Mouse (Mus musculus) lung, embryonic 14.5 days (tissue): ENCODE measurements around the gene Ttc7b. TPM values are rescaled to one million over a fixed set of nuclear protein-coding genes. Genes with fewer than 3 reads are reported as not detected.

Experiments
- ATAC-seq: fragments of 200-750 bp; cut with Nextera tagmentation; 2 replicates; pipeline ENCODE4 v1.8.0; 2017; ENCODE audit warnings: mild to moderate bottlenecking, moderate TSS enrichment, moderate library complexity; ENCODE audit not compliant: insufficient read depth
- DNase-seq: peaks from one replicate; pipeline ENCODE4 v3.0.0-alpha.2; 2015
- H3K27ac ChIP-seq: fragments of 300-500 bp; sonication (generic); 2 replicates; pipeline ENCODE4 v1.5.1; 2014; ENCODE audit warnings: low read depth, mild to moderate bottlenecking, moderate library complexity
- H3K27me3 ChIP-seq: fragments of 300-500 bp; sonication (generic); 2 replicates; pipeline ENCODE4 v1.6.1; 2014; ENCODE audit warnings: low read length, control low read depth; ENCODE audit not compliant: insufficient read depth
- H3K36me3 ChIP-seq: fragments of 300-500 bp; sonication (generic); 2 replicates; pipeline ENCODE4 v1.6.1; 2014; ENCODE audit warnings: control low read depth; ENCODE audit not compliant: insufficient read depth
- H3K4me1 ChIP-seq: fragments of 300-500 bp; sonication (generic); 2 replicates; pipeline ENCODE4 v1.6.1; 2014; ENCODE audit warnings: antibody characterized with exemption, control low read depth; ENCODE audit not compliant: insufficient read depth
- H3K4me2 ChIP-seq: fragments of 300-500 bp; sonication (generic); 2 replicates; pipeline ENCODE4 v1.6.1; 2014; ENCODE audit warnings: mild to moderate bottlenecking
- H3K4me3 ChIP-seq: fragments of 300-500 bp; sonication (generic); 2 replicates; pipeline ENCODE4 v1.5.1; 2014; ENCODE audit warnings: low read depth, low read length
- H3K9ac ChIP-seq: fragments of 300-500 bp; sonication (generic); 2 replicates; pipeline ENCODE4 v1.6.1; 2014
- H3K9me3 ChIP-seq: fragments of 300-500 bp; sonication (generic); 2 replicates; pipeline ENCODE4 v1.6.1; 2016; ENCODE audit warnings: low read depth, low read length, control low read depth
- CTCF ChIP-seq: IDR thresholded peaks from 2 replicates; pipeline ENCODE4 v1.5.1; 2016; ENCODE audit warnings: antibody characterized with exemption, low read depth
- WGBS: fragments of 180-500 bp; shearing (Covaris S2); extraction: QIAGEN DNeasy Blood & Tissue Kit; methylation state at CpG from one replicate; pipeline ENCODE4 v1.1.7; 2014; 5-methylcytosine and 5-hydroxymethylcytosine counted together
- polyA plus RNA-seq: library from polyadenylated mRNA; unstranded; fragments of >200 nt; fragmentation: Nextera tagmentation; extraction: Ambion mirVana; gene quantifications from 2 replicates; pipeline ENCODE4 v1.2.1, GENCODE M21; 2014

Gene Ttc7b
- polyA plus RNA-seq, 1 experiment from 2014 or later, result 8.1 TPM

DNA sequence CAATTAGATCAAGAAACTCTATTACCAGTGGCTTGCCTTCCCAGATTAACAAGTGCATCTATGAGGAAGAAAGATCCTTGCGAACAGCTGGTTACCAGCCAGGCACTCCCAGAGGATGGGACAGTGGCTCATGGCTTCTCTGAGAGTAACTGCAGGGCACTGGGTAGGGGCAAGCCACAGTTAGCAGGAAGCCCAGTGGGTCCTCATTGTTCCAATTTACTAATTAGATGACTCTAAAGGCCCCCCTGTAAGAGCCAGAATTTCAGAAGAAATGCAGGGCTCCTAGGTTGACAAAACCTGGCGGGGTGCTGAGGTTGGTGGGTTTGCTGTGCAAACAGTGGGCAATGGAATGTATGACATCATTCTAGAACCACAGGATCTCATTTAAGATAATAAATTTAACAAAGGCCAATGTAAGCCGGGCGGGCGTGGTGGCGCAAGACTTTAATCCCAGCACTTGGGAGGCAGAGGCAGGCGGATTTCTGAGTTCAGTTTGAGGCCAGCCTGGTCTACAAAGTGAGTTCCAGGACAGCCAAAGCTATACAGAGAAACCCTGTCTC, 179.6 kb downstream of the Ttc7b start:
- WGBS, result 87% methylated on average over 7 of the region's 7 CpGs
- DNase-seq, result no peak

DNA sequence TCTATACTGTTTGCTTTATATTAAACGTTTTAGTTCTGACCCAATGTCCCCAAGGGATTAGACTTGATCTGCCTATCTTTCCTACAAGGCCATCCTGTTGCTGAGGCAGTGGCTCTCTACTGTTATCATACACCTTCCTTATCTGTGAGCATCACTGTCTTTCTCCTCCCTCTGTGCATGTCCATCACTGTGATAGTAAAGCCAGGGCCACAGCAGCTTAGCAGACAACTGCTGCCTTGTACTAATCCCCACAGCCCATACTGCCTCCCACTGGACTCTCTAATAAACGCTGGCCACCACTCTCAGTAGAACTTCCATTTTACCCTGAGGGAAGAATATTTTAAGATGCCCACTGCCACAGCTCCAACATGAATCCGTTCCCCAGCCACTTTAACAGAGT, 182.6 kb downstream of the Ttc7b start:
- DNase-seq (peak; percentile 42), ATAC-seq (no peak)
- H3K4me2 ChIP-seq, result no peak overlapping the region
- H3K36me3 ChIP-seq, result 0 out of 2 replicates have a peak, but pooled peaks cover 7% of the 10 kb centered on the region
- H3K4me3 ChIP-seq, result no peak overlapping the region
- H3K27me3 ChIP-seq, result no peaks in the 10 kb centered on the region
- peak; percentile 49 for TF ChIP-seq CTCF
- 50% methylated on average over 3 of the region's 3 CpGs for WGBS
- H3K27ac ChIP-seq, result no peak overlapping the region
- H3K9me3 ChIP-seq, result no peaks in the 10 kb centered on the region
- no peaks in the 10 kb centered on the region for H3K4me1 ChIP-seq
- no peak overlapping the region for H3K9ac ChIP-seq

More for the DNA sequence above, 179.6 kb downstream of the Ttc7b start:
- Histone ChIP-seq H3K9me3 (no peaks in the 10 kb centered on the region), H3K9ac (no peak overlapping the region), H3K36me3 (peaks cover 15% of the 10 kb centered on the region; the same call in 1 of the 2 replicates), H3K4me1 (no peaks in the 10 kb centered on the region), H3K4me2 (no peak overlapping the region), H3K27me3 (no peaks in the 10 kb centered on the region), H3K4me3 (no peak overlapping the region), H3K27ac (no peak overlapping the region)
- TF ChIP-seq CTCF, result no peak
- ATAC-seq, result no peak

DNA sequence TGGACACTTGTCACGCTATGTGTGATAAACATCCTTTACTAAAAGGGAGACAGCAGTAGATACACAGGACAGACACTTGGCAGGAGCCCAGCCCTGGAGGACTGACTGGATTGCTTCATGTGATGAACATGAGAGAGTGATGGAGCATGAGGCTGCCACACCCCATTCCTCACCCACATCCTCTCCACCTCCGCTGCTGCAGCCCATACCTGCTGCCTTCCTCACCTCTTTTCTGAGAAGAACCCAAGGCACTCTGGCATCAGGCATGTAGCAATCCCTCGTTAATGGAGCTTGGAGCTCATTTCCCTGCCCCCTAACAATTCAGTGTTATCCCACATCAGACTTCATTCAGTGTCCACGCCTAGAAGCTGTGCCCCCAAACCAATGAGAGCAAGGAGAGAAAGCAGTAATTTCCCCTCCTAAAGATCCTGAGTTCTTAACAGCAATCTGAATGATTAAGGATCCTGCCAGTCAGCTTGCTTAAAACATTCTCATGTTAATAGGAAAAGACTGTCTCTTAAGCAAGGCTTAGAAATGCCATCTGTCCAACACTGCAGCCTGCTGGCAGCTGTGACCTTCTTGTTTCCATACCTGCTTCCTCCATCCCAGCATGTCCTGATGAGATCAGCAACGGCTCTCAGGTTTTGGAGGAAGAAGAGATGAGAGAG, 183.1 kb downstream of the Ttc7b start:
- H3K4me1 ChIP-seq, result no peaks in the 10 kb centered on the region
- ATAC-seq, result no peak

DNA sequence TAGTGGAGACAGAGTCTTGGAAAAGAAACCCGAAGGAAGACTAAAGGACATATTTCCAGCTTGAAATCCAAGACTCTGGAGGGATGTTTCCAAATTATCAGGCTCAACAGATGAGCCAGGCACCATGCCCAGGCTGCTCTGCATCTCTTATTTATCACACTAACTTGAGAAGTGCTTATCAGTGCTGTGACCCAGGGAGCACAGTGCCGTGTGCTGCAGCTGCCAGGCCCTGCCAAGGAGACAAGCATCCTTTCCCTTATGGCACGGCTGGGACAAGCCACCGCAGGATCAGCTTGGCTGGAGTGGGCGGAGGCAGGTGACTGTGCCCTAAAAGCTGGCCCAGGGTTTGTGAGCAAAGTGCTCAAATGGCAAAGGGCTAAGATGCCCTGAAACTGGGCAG, 184.4 kb downstream of the Ttc7b start:
- H3K36me3 ChIP-seq, result 0 out of 2 replicates have a peak, but pooled peaks cover 7% of the 10 kb centered on the region
- no peak overlapping the region for H3K4me3 ChIP-seq
- no peak overlapping the region for H3K9ac ChIP-seq
- ATAC-seq (no peak), DNase-seq (no peak)
- 55% methylated on average over 5 of the region's 5 CpGs for WGBS
- H3K4me1 ChIP-seq, result no peaks in the 10 kb centered on the region
- no peaks in the 10 kb centered on the region for H3K9me3 ChIP-seq
- no peak overlapping the region for H3K27ac ChIP-seq
- no peak for TF ChIP-seq CTCF
- no peak overlapping the region for H3K4me2 ChIP-seq
- no peaks in the 10 kb centered on the region for H3K27me3 ChIP-seq

More for the DNA sequence above, 183.1 kb downstream of the Ttc7b start:
- 0 out of 2 replicates have a peak, but pooled peaks cover 7% of the 10 kb centered on the region for H3K36me3 ChIP-seq
- DNase-seq, result peak; percentile 25
- H3K4me3 ChIP-seq, result no peak overlapping the region
- H3K27ac ChIP-seq, result no peak overlapping the region
- H3K27me3 ChIP-seq, result no peaks in the 10 kb centered on the region
- peak; percentile 56 for TF ChIP-seq CTCF
- no peak overlapping the region for H3K4me2 ChIP-seq
- H3K9ac ChIP-seq, result no peak overlapping the region
- H3K9me3 ChIP-seq, result no peaks in the 10 kb centered on the region
- 68% methylated on average over 5 of the region's 5 CpGs for whole genome bisulfite sequencing

DNA sequence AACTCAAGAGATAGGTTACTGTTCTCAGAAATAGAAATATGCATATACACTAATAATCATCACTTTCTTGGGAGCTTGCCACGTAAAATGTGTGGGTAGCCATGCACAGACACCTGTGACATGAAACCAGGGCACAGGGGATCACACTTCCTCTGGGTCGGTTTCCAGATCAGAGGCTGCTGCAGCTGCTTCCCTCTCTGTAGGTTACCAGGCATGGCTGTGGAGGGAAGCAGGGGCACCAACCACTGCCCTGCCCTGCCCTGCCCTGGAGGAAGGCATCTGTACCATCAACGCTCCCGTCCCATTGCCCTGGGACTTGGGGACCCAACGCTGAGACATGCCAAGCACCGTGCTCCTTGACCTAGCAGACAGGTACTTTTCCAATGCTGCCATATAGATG, 188.8 kb downstream of the Ttc7b start:
- Histone ChIP-seq H3K36me3 (peaks cover 15% of the 10 kb centered on the region; the same call in 1 of the 2 replicates), H3K9ac (no peak overlapping the region), H3K4me2 (no peak overlapping the region), H3K4me1 (no peaks in the 10 kb centered on the region), H3K27ac (no peak overlapping the region), H3K27me3 (no peaks in the 10 kb centered on the region), H3K4me3 (no peak overlapping the region), H3K9me3 (no peaks in the 10 kb centered on the region)
- WGBS, result 87% methylated on average over 6 of the region's 6 CpGs
- DNase-seq (no peak), ATAC-seq (no peak)
- no peak for TF ChIP-seq CTCF

DNA sequence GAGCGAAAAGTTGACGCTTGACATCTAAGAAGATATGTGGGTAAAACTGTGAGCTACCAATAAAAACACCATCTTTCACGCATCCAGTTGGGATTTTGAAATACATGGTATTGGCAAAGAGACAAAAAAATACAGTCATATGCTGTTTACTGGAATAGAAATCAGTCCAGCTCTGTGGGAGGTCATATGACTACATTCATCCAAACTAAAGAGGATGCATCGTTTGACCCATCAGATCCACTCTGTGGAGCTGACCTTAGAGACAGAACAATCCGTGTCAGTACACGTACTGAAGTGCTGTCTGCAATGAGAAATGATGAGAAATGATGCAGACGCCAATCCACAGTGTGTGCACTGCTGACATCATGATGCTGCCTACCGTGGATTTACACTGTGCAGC, 190.4 kb downstream of the Ttc7b start:
- TF ChIP-seq CTCF, result no peak
- Histone ChIP-seq H3K4me3 (no peak overlapping the region), H3K27me3 (no peaks in the 10 kb centered on the region), H3K27ac (no peak overlapping the region), H3K9me3 (no peaks in the 10 kb centered on the region), H3K36me3 (peaks cover 18% of the 10 kb centered on the region), H3K4me1 (no peaks in the 10 kb centered on the region), H3K9ac (no peak overlapping the region), H3K4me2 (no peak overlapping the region)
- no peak for DNase-seq
- WGBS, result 82% methylated on average over 8 of the region's 8 CpGs
- no peak for ATAC-seq

DNA sequence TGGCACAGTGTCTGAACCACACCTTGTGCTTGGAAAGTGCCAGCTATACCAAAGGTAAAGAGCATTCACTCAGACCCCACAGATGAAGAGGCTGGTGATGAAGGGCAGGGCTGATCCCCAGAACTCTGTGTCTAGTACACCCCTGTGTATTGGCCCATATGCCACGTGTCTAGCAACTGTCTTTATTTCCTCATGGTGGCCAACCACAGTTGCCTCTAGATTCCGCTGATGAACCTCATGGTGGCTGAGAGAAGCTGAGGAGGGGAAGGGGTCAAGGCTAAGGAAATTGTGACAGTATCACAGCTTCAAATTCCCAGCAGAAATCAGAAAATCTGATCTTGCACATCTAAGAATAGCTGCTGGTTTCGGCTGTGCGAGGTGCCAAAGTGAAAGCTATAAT, 191.6 kb downstream of the Ttc7b start:
- no peak for TF ChIP-seq CTCF
- 90% methylated on average over 4 of the region's 4 CpGs for WGBS
- Histone ChIP-seq H3K9ac (no peak overlapping the region), H3K27ac (no peak overlapping the region), H3K4me1 (no peaks in the 10 kb centered on the region), H3K36me3 (peaks cover 22% of the 10 kb centered on the region), H3K9me3 (no peaks in the 10 kb centered on the region), H3K27me3 (no peaks in the 10 kb centered on the region), H3K4me3 (no peak overlapping the region), H3K4me2 (no peak overlapping the region)
- DNase-seq, result no peak
- ATAC-seq, result no peak
